In the genomic region with DNA sequence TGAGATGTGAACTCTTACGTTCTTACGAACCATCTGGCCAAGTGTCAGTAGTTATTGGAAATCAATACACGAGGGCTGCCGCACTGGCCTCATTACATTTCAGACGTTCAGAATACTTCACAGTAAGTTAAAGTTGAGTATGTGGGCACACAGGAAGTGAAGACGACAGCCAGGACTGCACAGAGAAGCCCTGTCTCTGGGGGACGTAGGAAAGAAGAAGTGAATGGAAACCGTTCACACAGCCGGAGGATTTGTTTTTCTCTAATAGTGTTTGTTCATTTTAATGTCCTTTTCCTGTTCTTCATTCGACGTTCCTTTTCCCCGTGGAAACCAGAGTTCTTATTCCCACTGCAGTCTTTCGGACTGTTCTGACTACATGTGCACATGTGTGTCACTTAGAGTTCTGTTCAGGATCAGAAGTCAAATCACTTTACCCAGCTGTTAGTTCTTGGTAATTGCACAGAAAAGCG, we compare ENCODE assay signal across 11 mouse cellular contexts. TPM values are rescaled to one million over a fixed set of nuclear protein-coding genes. Genes with fewer than 3 reads are reported as not detected.
DNase-seq lines count a peak whose midpoint lies in the region; ATAC-seq and TF ChIP-seq lines count a peak whose summit lies in the region.
"Had no signal": no experiment of that assay in that cellular context is flagged by ENCODE, and none has a peak within 500 bp of the region (broad histone marks: within the 10 kb centered on the region; RNA-seq: fewer than 3 reads in every experiment).

No protein-coding gene starts in this region.

- peak overlapping the region; percentile 21; the same call in 1 of the 2 replicates for H3K9ac ChIP-seq in liver, adult 2 months (ENCODE audit: low read depth, low read length)
- H3K9ac ChIP-seq in liver, embryonic 11.5 days (ENCODE audit: low read depth, low read length): no peak overlapping the region
- H3K9ac ChIP-seq in forebrain, embryonic 15.5 days (replicated peaks): no peak overlapping the region
- no peak overlapping the region for H3K9ac ChIP-seq in neural tube, embryonic 12.5 days

- WGBS in cerebellum, adult 2 months: 78% methylated on average over 14 of the region's 14 CpGs
- WGBS in liver, adult 2 months: 18% methylated on average over 14 of the region's 14 CpGs
- WGBS in liver, embryonic 11.5 days: 59% methylated on average over 14 of the region's 14 CpGs
- WGBS in forebrain, embryonic 15.5 days: 64% methylated on average over 14 of the region's 14 CpGs
- whole genome bisulfite sequencing in neural tube, embryonic 12.5 days: 75% methylated on average over 14 of the region's 14 CpGs

- H3K9me3 ChIP-seq in liver, embryonic 11.5 days (ENCODE audit: control insufficient read depth, low read length): no peaks in the 10 kb centered on the region
- H3K9me3 ChIP-seq in forebrain, embryonic 15.5 days: no peaks in the 10 kb centered on the region
- no peaks in the 10 kb centered on the region for H3K9me3 ChIP-seq in neural tube, embryonic 12.5 days

- ATAC-seq in liver, embryonic 11.5 days (replicated peaks; ENCODE audit: low FRiP score): no peak
- no peak; the same call in 1 of the 2 replicates for ATAC-seq in forebrain, embryonic 15.5 days (replicated peaks)
- ATAC-seq in neural tube, embryonic 12.5 days (ENCODE audit: low FRiP score, low read depth): peak; percentile 52; the same call in 1 of the 2 replicates

- no peak for TF ChIP-seq POLR2A in cerebellum, adult 2 months (IDR thresholded peaks at IDR 0.05; ENCODE audit: borderline replicate concordance, insufficient read depth, low read length)
- TF ChIP-seq POLR2A in liver, adult 2 months (IDR thresholded peaks at IDR 0.05; ENCODE audit: extremely low read depth, insufficient read depth, low read length): no peak

- peaks cover 22% of the 10 kb centered on the region for H3K79me2 ChIP-seq in liver, adult 2 months (ENCODE audit: control insufficient read depth, insufficient read depth, low read length)

- H3K36me3 ChIP-seq in liver, adult 2 months (ENCODE audit: control insufficient read depth, insufficient read depth, low read length): no peaks in the 10 kb centered on the region
- no peaks in the 10 kb centered on the region for H3K36me3 ChIP-seq in liver, embryonic 11.5 days (ENCODE audit: control insufficient read depth, insufficient read depth, low read length)
- no peaks in the 10 kb centered on the region for H3K36me3 ChIP-seq in forebrain, embryonic 15.5 days
- no peaks in the 10 kb centered on the region for H3K36me3 ChIP-seq in neural tube, embryonic 12.5 days

- no peak overlapping the region for H3K4me2 ChIP-seq in liver, embryonic 11.5 days
- H3K4me2 ChIP-seq in forebrain, embryonic 15.5 days (replicated peaks): no peak overlapping the region; the same call in 1 of the 2 replicates
- no peak overlapping the region for H3K4me2 ChIP-seq in neural tube, embryonic 12.5 days (replicated peaks)

- no peaks in the 10 kb centered on the region for H3K27me3 ChIP-seq in cerebellum, adult 2 months (ENCODE audit: control insufficient read depth, insufficient read depth, low read length)
- no peaks in the 10 kb centered on the region for H3K27me3 ChIP-seq in liver, adult 2 months (ENCODE audit: control insufficient read depth, insufficient read depth, low read length)
- H3K27me3 ChIP-seq in liver, embryonic 11.5 days (replicated peaks; ENCODE audit: control insufficient read depth, insufficient read depth, low read length): no peaks in the 10 kb centered on the region
- no peaks in the 10 kb centered on the region for H3K27me3 ChIP-seq in forebrain, embryonic 15.5 days
- H3K27me3 ChIP-seq in neural tube, embryonic 12.5 days (replicated peaks): no peaks in the 10 kb centered on the region

- no peak for DNase-seq in cerebellum, adult 2 months
- DNase-seq in cerebellum, adult 9-11 months: no peak
- DNase-seq in liver, adult 2 months (ENCODE audit: extremely low read depth, low read depth, low spot score): peak; percentile 72
- DNase-seq in liver, embryonic 11.5 days (ENCODE audit: low spot score): no peak
- no peak for DNase-seq in cerebellum, adult 18-20 months
- DNase-seq in left cerebral cortex, adult 11 months (ENCODE audit: low spot score): no peak
- DNase-seq: lung, postnatal 10 days had no signal

- peak overlapping the region; percentile 23; the same call in 1 of the 2 replicates for H3K27ac ChIP-seq in cerebellum, adult 2 months (ENCODE audit: insufficient read depth, low read length)
- peak overlapping the region; percentile 35 for H3K27ac ChIP-seq in liver, adult 2 months (replicated peaks; ENCODE audit: insufficient read depth, low read depth, low read length)
- no peak overlapping the region for H3K27ac ChIP-seq in liver, embryonic 11.5 days (ENCODE audit: low read depth, low read length)
- H3K27ac ChIP-seq in forebrain, embryonic 15.5 days (replicated peaks): peak overlapping the region; percentile 39; the same call in 1 of the 2 replicates
- H3K27ac ChIP-seq in neural tube, embryonic 12.5 days: no peak overlapping the region

- no peak overlapping the region for H3K4me3 ChIP-seq in cerebellum, adult 2 months (replicated peaks; ENCODE audit: insufficient read depth, low read depth, low read length)
- H3K4me3 ChIP-seq in liver, adult 2 months (ENCODE audit: insufficient read depth, low read depth, low read length): no peak overlapping the region
- H3K4me3 ChIP-seq in liver, embryonic 11.5 days (ENCODE audit: low read depth, low read length): no peak overlapping the region
- no peak overlapping the region for H3K4me3 ChIP-seq in forebrain, embryonic 15.5 days
- H3K4me3 ChIP-seq in neural tube, embryonic 12.5 days: no peak overlapping the region
- H3K4me3 ChIP-seq: erythroblast, embryonic 14.5 days had no signal

- no peak for TF ChIP-seq CTCF in cerebellum, adult 2 months (IDR thresholded peaks at IDR 0.05; ENCODE audit: borderline replicate concordance, insufficient read depth, low read depth, low read length)
- no peak for TF ChIP-seq CTCF in liver, adult 2 months (IDR thresholded peaks at IDR 0.05; ENCODE audit: low read depth, low read length)

- H3K4me1 ChIP-seq in cerebellum, adult 2 months (ENCODE audit: control insufficient read depth, insufficient read depth, low read length): peaks cover 4% of the 10 kb centered on the region
- peaks cover 37% of the 10 kb centered on the region for H3K4me1 ChIP-seq in liver, adult 2 months (ENCODE audit: control insufficient read depth, insufficient read depth, low read length)
- no peaks in the 10 kb centered on the region for H3K4me1 ChIP-seq in liver, embryonic 11.5 days (replicated peaks; ENCODE audit: control insufficient read depth, insufficient read depth, low read length)
- peaks cover 18% of the 10 kb centered on the region for H3K4me1 ChIP-seq in forebrain, embryonic 15.5 days
- no peaks in the 10 kb centered on the region; the same call in 1 of the 2 replicates for H3K4me1 ChIP-seq in neural tube, embryonic 12.5 days

RNA-seq across cellular contexts. Expression of a gene that starts 27.2 kb away (rescaled TPM):
- polyA plus RNA-seq in cerebellum, adult 2 months (2012; rRNA removed): 24.0 and 26.7 TPM in 2 replicates
- 7.9 and 9.9 TPM in 2 replicates for total RNA-seq in liver, adult 2 months (2014; rRNA removed)
- polyA plus RNA-seq in liver, adult 2 months (2012; rRNA removed): 5.2 and 7.1 TPM in 2 replicates
- 6.1 and 7.4 TPM in 2 replicates for polyA plus RNA-seq in liver, embryonic 11.5 days (2014; fragmentation: Nextera tagmentation; extraction: Ambion mirVana)
- 15.9 and 16.2 TPM in 2 replicates for polyA plus RNA-seq in forebrain, embryonic 15.5 days (2015; fragmentation: Nextera tagmentation; extraction: Ambion mirVana)
- 17.2 and 17.7 TPM in 2 replicates for polyA plus RNA-seq in neural tube, embryonic 12.5 days (2016; fragmentation: Nextera tagmentation; extraction: Ambion mirVana)

RNA-seq across cellular contexts. Expression of a gene that starts 47.2 kb away (rescaled TPM):
- polyA plus RNA-seq in cerebellum, adult 2 months (2012; rRNA removed): not detected in 2 replicates
- total RNA-seq in liver, adult 2 months (2014; rRNA removed): not detected in 2 replicates
- not detected in 2 replicates for polyA plus RNA-seq in liver, adult 2 months (2012; rRNA removed)
- polyA plus RNA-seq in liver, embryonic 11.5 days (2014; fragmentation: Nextera tagmentation; extraction: Ambion mirVana): not detected in 2 replicates
- polyA plus RNA-seq in forebrain, embryonic 15.5 days (2015; fragmentation: Nextera tagmentation; extraction: Ambion mirVana): not detected in 2 replicates
- polyA plus RNA-seq in neural tube, embryonic 12.5 days (2016; fragmentation: Nextera tagmentation; extraction: Ambion mirVana): not detected in 2 replicates
- total RNA-seq: left cerebral cortex, postnatal 14 days had no signal
- polyA plus RNA-seq: erythroblast, embryonic 14.5 days had no signal

Comparison
In these comparisons a context has a peak if more than half of its experiments do, and no peak if none do; other contexts are left out.
1. H3K27ac ChIP-seq: peak in cerebellum, adult 2 months (single experiment), liver, adult 2 months (single experiment) and forebrain, embryonic 15.5 days (single experiment); none in liver, embryonic 11.5 days (single experiment) and neural tube, embryonic 12.5 days (single experiment).